Mouse (Mus musculus) lung, postnatal 0 days (tissue): ENCODE measurements around the gene Slco1b2.

Experiments used
- CTCF ChIP-seq: IDR thresholded peaks from 2 replicates; pipeline ENCODE4 v1.5.1; 2016; ENCODE audit warnings: antibody characterized with exemption, mild to moderate bottlenecking
- EP300 ChIP-seq: IDR thresholded peaks from 2 replicates; pipeline ENCODE4 v1.6.1; 2016; ENCODE audit warnings: antibody characterized with exemption, mild to moderate bottlenecking, control low read depth

- TF ChIP-seq CTCF: no peak
- TF ChIP-seq EP300: no peak
Observed at GRCm38 (mm10) chr6:141590002-141590401, 39.3 kb upstream of the Slco1b2 start.
